Mouse (Mus musculus): ENCODE results near the gene Tes3-ps. TPM values are rescaled to one million over a fixed set of nuclear protein-coding genes. Genes with fewer than 3 reads are reported as not detected.
A peak's percentile ranks its signal among the peaks of the same experiment; 100 is the strongest.

The Tes3-ps gene
- 0.72 and 0.88 TPM in 2 replicates for polyA plus RNA-seq (2015; fragmentation: Nextera tagmentation; extraction: Ambion mirVana)

- 46% methylated on average over 6 of the region's 6 CpGs for WGBS
Observed at GRCm38 (mm10) chr13:49492376-49493368, at the start of gene Tes3-ps. Gene Tes3-ps, plus strand, starts transcription at chr13:49493318.

GRCm38 (mm10) chr13:49444451-49444850 is 48.7 kb upstream of the Tes3-ps start:
- ATAC-seq (ENCODE audit: insufficient number of reproducible peaks, low FRiP score, low TSS enrichment, low read depth), result no peak
- peaks cover 51% of the 10 kb centered on the region for H3K36me3 ChIP-seq
- no peak overlapping the region for H3K4me2 ChIP-seq
- no peaks in the 10 kb centered on the region for H3K4me1 ChIP-seq
- H3K9me3 ChIP-seq, result no peaks in the 10 kb centered on the region
- 95% methylated on average over 6 of the region's 6 CpGs for WGBS
- no peaks in the 10 kb centered on the region for H3K27me3 ChIP-seq
- no peak overlapping the region for H3K4me3 ChIP-seq
- H3K27ac ChIP-seq, result no peak overlapping the region
- no peak overlapping the region for H3K9ac ChIP-seq

More at GRCm38 (mm10) chr13:49492376-49493368, at the start of gene Tes3-ps:
- no peaks in the 10 kb centered on the region for H3K9me3 ChIP-seq
- peak within 1 kb of the TSS; percentile 65 for H3K27ac ChIP-seq
- H3K4me3 ChIP-seq, result no peak within 1 kb of the TSS
- H3K27me3 ChIP-seq, result no peaks in the 10 kb centered on the region
- no peak within 1 kb of the TSS for H3K4me2 ChIP-seq
- no peak for ATAC-seq (ENCODE audit: insufficient number of reproducible peaks, low FRiP score, low TSS enrichment, low read depth)
- H3K9ac ChIP-seq, result no peak within 1 kb of the TSS
- H3K4me1 ChIP-seq, result peaks cover 3% of the 10 kb centered on the region; the same call in 1 of the 2 replicates
- H3K36me3 ChIP-seq, result no peaks in the 10 kb centered on the region

- Histone ChIP-seq H3K36me3 (peaks cover 55% of the 10 kb centered on the region), H3K9me3 (no peaks in the 10 kb centered on the region), H3K4me2 (no peak overlapping the region), H3K27me3 (no peaks in the 10 kb centered on the region), H3K27ac (no peak overlapping the region), H3K4me1 (peaks cover 3% of the 10 kb centered on the region; the same call in 1 of the 2 replicates), H3K9ac (no peak overlapping the region), H3K4me3 (no peak overlapping the region)
- WGBS, result 34% methylated on average over 5 of the region's 5 CpGs
- peak; percentile 81 for ATAC-seq (ENCODE audit: insufficient number of reproducible peaks, low FRiP score, low TSS enrichment, low read depth)
Observed at GRCm38 (mm10) chr13:49449318-49449749, 43.8 kb upstream of the Tes3-ps start.

- H3K9me3 ChIP-seq, result no peaks in the 10 kb centered on the region
- H3K4me3 ChIP-seq, result no peak overlapping the region
- no peak overlapping the region for H3K9ac ChIP-seq
- H3K27me3 ChIP-seq, result no peaks in the 10 kb centered on the region
- H3K4me1 ChIP-seq, result peaks cover 26% of the 10 kb centered on the region
- ATAC-seq (ENCODE audit: insufficient number of reproducible peaks, low FRiP score, low TSS enrichment, low read depth), result no peak
- H3K4me2 ChIP-seq, result no peak overlapping the region
- H3K27ac ChIP-seq, result peak overlapping the region; percentile 88
- peaks cover 34% of the 10 kb centered on the region for H3K36me3 ChIP-seq
- WGBS, result 74% methylated on average over 4 of the region's 4 CpGs
Observed at GRCm38 (mm10) chr13:49460276-49460675, 32.8 kb upstream of the Tes3-ps start.

- peak; percentile 78; the same call in 1 of the 2 replicates for ATAC-seq (ENCODE audit: insufficient number of reproducible peaks, low FRiP score, low TSS enrichment, low read depth)
- Histone ChIP-seq H3K9me3 (no peaks in the 10 kb centered on the region), H3K9ac (no peak overlapping the region), H3K27me3 (no peaks in the 10 kb centered on the region), H3K4me1 (peaks cover 31% of the 10 kb centered on the region), H3K36me3 (peaks cover 36% of the 10 kb centered on the region), H3K27ac (peak overlapping the region; percentile 88), H3K4me3 (no peak overlapping the region), H3K4me2 (no peak overlapping the region)
- 69% methylated on average over 5 of the region's 5 CpGs for WGBS
Observed at GRCm38 (mm10) chr13:49460692-49461414, 32.3 kb upstream of the Tes3-ps start.

- peaks cover 37% of the 10 kb centered on the region for H3K4me1 ChIP-seq
- no peaks in the 10 kb centered on the region for H3K27me3 ChIP-seq
- H3K4me2 ChIP-seq, result no peak overlapping the region
- no peaks in the 10 kb centered on the region for H3K9me3 ChIP-seq
- H3K9ac ChIP-seq, result no peak overlapping the region
- H3K4me3 ChIP-seq, result no peak overlapping the region
- ATAC-seq (ENCODE audit: insufficient number of reproducible peaks, low FRiP score, low TSS enrichment, low read depth), result no peak
- 79% methylated on average over 15 of the region's 15 CpGs for WGBS
- H3K36me3 ChIP-seq, result peaks cover 36% of the 10 kb centered on the region
- peak overlapping the region; percentile 88 for H3K27ac ChIP-seq
Observed at GRCm38 (mm10) chr13:49461458-49462132, 31.5 kb upstream of the Tes3-ps start.

GRCm38 (mm10) chr13:49462921-49463320 is 30.2 kb upstream of the Tes3-ps start:
- Histone ChIP-seq H3K9ac (no peak overlapping the region), H3K27ac (no peak overlapping the region; the same call in 1 of the 2 replicates), H3K36me3 (peaks cover 36% of the 10 kb centered on the region), H3K4me3 (no peak overlapping the region), H3K27me3 (no peaks in the 10 kb centered on the region), H3K4me2 (no peak overlapping the region), H3K9me3 (no peaks in the 10 kb centered on the region), H3K4me1 (peaks cover 50% of the 10 kb centered on the region)
- WGBS, result 97% methylated on average over 2 of the region's 2 CpGs
- ATAC-seq (ENCODE audit: insufficient number of reproducible peaks, low FRiP score, low TSS enrichment, low read depth), result no peak

- WGBS, result 93% methylated on average over 4 of the region's 4 CpGs
- Histone ChIP-seq H3K27me3 (no peaks in the 10 kb centered on the region), H3K4me3 (no peak overlapping the region), H3K36me3 (peaks cover 32% of the 10 kb centered on the region), H3K9ac (no peak overlapping the region), H3K9me3 (no peaks in the 10 kb centered on the region), H3K4me1 (peaks cover 44% of the 10 kb centered on the region), H3K4me2 (no peak overlapping the region), H3K27ac (peak overlapping the region; percentile 96)
- ATAC-seq (ENCODE audit: insufficient number of reproducible peaks, low FRiP score, low TSS enrichment, low read depth), result no peak
Observed at GRCm38 (mm10) chr13:49465875-49466274, 27.2 kb upstream of the Tes3-ps start.

GRCm38 (mm10) chr13:49466393-49467075 is 26.6 kb upstream of the Tes3-ps start:
- H3K9ac ChIP-seq, result no peak overlapping the region

GRCm38 (mm10) chr13:49467585-49467984 is 25.5 kb upstream of the Tes3-ps start:
- no peak overlapping the region for H3K9ac ChIP-seq
- 42% methylated on average over 2 of the region's 2 CpGs for WGBS

More at GRCm38 (mm10) chr13:49466393-49467075, 26.6 kb upstream of the Tes3-ps start:
- Histone ChIP-seq H3K27ac (peak overlapping the region; percentile 96), H3K36me3 (peaks cover 31% of the 10 kb centered on the region), H3K4me3 (no peak overlapping the region), H3K4me2 (no peak overlapping the region), H3K9me3 (no peaks in the 10 kb centered on the region), H3K27me3 (no peaks in the 10 kb centered on the region), H3K4me1 (peaks cover 41% of the 10 kb centered on the region)
- peak; percentile 87 for ATAC-seq (ENCODE audit: insufficient number of reproducible peaks, low FRiP score, low TSS enrichment, low read depth)
- WGBS, result 28% methylated on average over 11 of the region's 11 CpGs

GRCm38 (mm10) chr13:49469002-49469401 is 24.1 kb upstream of the Tes3-ps start:
- 78% methylated on average over 5 of the region's 5 CpGs for WGBS
- no peak for ATAC-seq (ENCODE audit: insufficient number of reproducible peaks, low FRiP score, low TSS enrichment, low read depth)
- H3K27ac ChIP-seq, result peak overlapping the region; percentile 96; the same call in 1 of the 2 replicates

More at GRCm38 (mm10) chr13:49467585-49467984, 25.5 kb upstream of the Tes3-ps start:
- H3K9me3 ChIP-seq, result no peaks in the 10 kb centered on the region
- H3K27ac ChIP-seq, result peak overlapping the region; percentile 96
- no peak for ATAC-seq (ENCODE audit: insufficient number of reproducible peaks, low FRiP score, low TSS enrichment, low read depth)
- peaks cover 37% of the 10 kb centered on the region for H3K4me1 ChIP-seq
- no peak overlapping the region for H3K4me3 ChIP-seq
- peaks cover 21% of the 10 kb centered on the region for H3K36me3 ChIP-seq
- no peak overlapping the region for H3K4me2 ChIP-seq
- no peaks in the 10 kb centered on the region for H3K27me3 ChIP-seq

More at GRCm38 (mm10) chr13:49469002-49469401, 24.1 kb upstream of the Tes3-ps start:
- H3K4me1 ChIP-seq, result peaks cover 29% of the 10 kb centered on the region
- H3K4me3 ChIP-seq, result no peak overlapping the region
- H3K9ac ChIP-seq, result no peak overlapping the region
- H3K36me3 ChIP-seq, result peaks cover 15% of the 10 kb centered on the region
- no peak overlapping the region for H3K4me2 ChIP-seq
- H3K9me3 ChIP-seq, result no peaks in the 10 kb centered on the region
- no peaks in the 10 kb centered on the region for H3K27me3 ChIP-seq
